Mouse (Mus musculus): ENCODE measurements around the gene Med6.
"Not testable (repeated sequence)": the region's sequence is repeated elsewhere in the genome, so short reads cannot be mapped to it uniquely, and the experiment has no call there.

DNA sequence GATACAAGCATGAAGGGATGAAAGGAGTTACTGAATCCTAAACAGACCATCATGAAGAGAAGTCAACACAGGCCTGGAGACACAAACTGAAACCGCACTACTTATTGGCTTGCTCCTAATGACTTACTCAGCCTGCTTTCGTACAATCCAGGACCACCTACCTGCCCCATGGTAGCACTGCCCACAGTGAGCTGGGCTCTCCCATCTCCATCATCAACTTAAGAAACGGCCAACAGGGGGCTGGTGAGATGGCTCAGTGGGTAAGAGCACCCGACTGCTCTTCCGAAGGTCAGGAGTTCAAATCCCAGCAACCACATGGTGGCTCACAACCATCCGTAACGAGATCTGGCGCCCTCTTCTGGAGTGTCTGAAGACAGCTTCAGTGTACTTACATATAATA lies 64.2 kb downstream of the Med6 start:
- not testable (repeated sequence) for TF ChIP-seq CTCF (conservative IDR thresholded peaks at IDR 0.05; ENCODE audit: low read length); POU5F1 (IDR thresholded peaks at IDR 0.05; ENCODE audit: borderline replicate concordance, low read length); NANOG (IDR thresholded peaks at IDR 0.05; ENCODE audit: borderline replicate concordance, low read length)
